Mouse (Mus musculus) hindbrain, embryonic 10.5 days (tissue): ENCODE data around the gene Traf5. TPM values are rescaled to one million over a fixed set of nuclear protein-coding genes. Genes with fewer than 3 reads are reported as not detected.

Experiments
- DNase-seq: peaks from one replicate; pipeline ENCODE4 v3.0.0-alpha.2; 2017; ENCODE audit warnings: low spot score
- H3K27ac ChIP-seq: fragments of 300-500 bp; sonication (generic); 2 replicates; pipeline ENCODE4 v1.5.1; 2016; ENCODE audit warnings: mild to moderate bottlenecking, moderate library complexity
- H3K27me3 ChIP-seq: fragments of 300-500 bp; sonication (generic); 2 replicates; pipeline ENCODE4 v1.6.1; 2016; ENCODE audit warnings: mild to moderate bottlenecking; ENCODE audit not compliant: poor library complexity, insufficient read depth, severe bottlenecking
- H3K36me3 ChIP-seq: fragments of 300-500 bp; sonication (generic); 2 replicates; pipeline ENCODE4 v1.6.1; 2016; ENCODE audit warnings: mild to moderate bottlenecking, moderate library complexity
- H3K4me1 ChIP-seq: fragments of 300-500 bp; sonication (generic); replicated peaks from 2 replicates; pipeline ENCODE4 v1.6.1; 2016; ENCODE audit warnings: mild to moderate bottlenecking
- H3K4me3 ChIP-seq: fragments of 300-500 bp; sonication (generic); 2 replicates; pipeline ENCODE4 v1.5.1; 2016; ENCODE audit warnings: mild to moderate bottlenecking, moderate library complexity
- H3K9me3 ChIP-seq: fragments of 300-500 bp; sonication (generic); 2 replicates; pipeline ENCODE4 v1.6.1; 2016; ENCODE audit warnings: mild to moderate bottlenecking, moderate library complexity
- WGBS: fragments of 180-500 bp; shearing (Covaris S2); methylation state at CpG from one replicate; pipeline ENCODE4 v1.1.7; 2016; 5-methylcytosine and 5-hydroxymethylcytosine counted together
- polyA plus RNA-seq: library from polyadenylated mRNA; unstranded; fragments of >200 nt; fragmentation: Nextera tagmentation; extraction: Ambion mirVana; gene quantifications from 2 replicates; pipeline ENCODE4 v1.2.1, GENCODE M21; 2016

Gene Traf5
- polyA plus RNA-seq, 1 experiment from 2014 or later: 5.6 TPM

DNA sequence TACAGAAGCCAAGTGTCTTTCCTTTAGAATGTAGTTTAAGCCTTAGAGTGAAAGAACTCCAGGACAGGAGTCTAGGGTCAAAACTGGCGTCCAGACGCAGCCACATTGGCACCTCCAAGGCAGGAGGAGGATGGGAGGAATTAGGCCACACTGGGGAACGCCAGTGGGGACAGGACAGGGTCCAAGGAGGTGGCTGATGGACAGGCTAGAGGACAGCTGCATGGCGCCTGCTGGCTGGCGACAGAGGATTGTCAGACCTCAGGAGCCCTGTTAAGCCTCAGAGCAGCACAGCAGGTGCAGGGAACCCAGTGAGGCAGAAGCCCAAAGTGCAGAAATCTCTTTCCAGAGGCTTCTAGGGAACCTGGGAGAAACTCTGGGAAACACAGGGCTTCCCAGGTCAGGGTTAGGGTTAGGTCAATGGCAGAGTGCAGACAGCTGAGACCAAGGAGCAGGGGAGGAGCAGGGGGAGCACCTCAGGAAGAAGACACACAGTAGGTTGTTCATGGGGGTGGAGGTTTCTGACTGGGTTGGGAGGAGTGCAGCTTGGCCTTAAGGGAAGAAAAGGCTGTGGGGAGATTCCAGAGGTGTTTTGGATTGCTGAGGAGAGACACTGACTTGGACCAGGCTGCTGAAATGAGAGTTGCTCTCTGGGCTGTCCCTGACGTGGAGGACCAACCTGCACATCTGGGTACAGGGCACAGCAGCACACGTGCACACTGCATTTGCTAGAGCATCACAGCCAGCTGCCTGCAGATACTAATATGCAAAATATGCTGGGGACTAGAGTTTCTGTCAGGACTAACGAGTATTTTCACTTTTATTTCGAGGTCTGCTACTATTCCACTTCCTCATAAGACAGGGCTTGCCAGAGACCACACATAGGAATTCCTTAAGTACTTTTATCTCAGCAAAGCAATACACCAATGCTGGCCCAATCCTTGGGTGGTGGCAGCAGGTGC lies 2.9 kb downstream of the Traf5 start:
- H3K4me3 ChIP-seq: no peak overlapping the region
- WGBS: 69% methylated on average over 9 of the region's 9 CpGs
- H3K27ac ChIP-seq: no peak overlapping the region
- no peaks in the 10 kb centered on the region for H3K9me3 ChIP-seq
- peaks cover 37% of the 10 kb centered on the region for H3K27me3 ChIP-seq
- H3K36me3 ChIP-seq: no peaks in the 10 kb centered on the region
- no peak for DNase-seq
- peaks cover 20% of the 10 kb centered on the region for H3K4me1 ChIP-seq

DNA sequence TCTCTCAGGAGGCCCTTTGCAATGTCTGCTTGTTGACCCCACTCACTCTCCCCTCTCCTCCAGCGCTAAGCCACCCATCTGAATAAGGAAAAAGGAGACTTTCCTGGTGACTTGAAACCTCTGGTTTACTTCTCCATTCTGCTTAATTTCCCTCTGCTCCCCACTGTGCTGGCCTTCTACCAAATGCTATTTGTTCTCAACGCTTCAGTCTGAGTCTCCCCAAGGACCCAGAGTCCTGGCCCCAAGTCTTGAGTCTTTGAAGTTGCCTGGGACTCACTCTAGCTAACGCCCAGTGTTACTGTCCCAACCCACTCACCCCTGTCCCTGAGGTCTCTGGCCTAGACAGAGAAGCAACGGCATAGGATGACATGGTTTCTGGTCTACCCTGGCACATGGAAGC lies 4.3 kb downstream of the Traf5 start:
- Histone ChIP-seq H3K9me3 (no peaks in the 10 kb centered on the region), H3K4me1 (peaks cover 20% of the 10 kb centered on the region), H3K36me3 (no peaks in the 10 kb centered on the region), H3K4me3 (no peak overlapping the region), H3K27me3 (peaks cover 32% of the 10 kb centered on the region), H3K27ac (no peak overlapping the region)
- 72% methylated on average over 4 of the region's 4 CpGs for WGBS
- DNase-seq: no peak

DNA sequence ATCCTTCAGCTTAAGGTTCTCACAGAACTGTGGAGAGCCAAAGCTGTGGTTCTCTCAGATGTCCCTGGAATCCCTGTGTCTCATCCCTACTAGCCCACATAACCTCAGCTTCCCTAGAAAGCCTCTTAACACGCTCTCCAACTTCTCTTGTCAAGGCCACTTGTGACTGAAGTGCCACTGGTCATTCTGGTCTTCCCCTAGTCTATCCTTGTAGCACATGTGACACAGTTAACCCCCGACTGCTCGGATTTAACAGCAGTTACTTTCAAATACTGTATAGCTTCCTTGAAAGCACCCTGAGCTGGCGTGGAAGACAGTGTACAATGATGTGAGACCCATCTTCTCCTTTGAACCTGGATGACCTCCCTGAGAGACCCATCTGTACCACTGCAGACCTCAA lies 5.3 kb downstream of the Traf5 start:
- peaks cover 32% of the 10 kb centered on the region for H3K27me3 ChIP-seq
- WGBS: 79% methylated on average over 4 of the region's 4 CpGs
- H3K27ac ChIP-seq: no peak overlapping the region
- H3K4me1 ChIP-seq: peaks cover 15% of the 10 kb centered on the region
- no peaks in the 10 kb centered on the region for H3K36me3 ChIP-seq
- DNase-seq: no peak
- no peaks in the 10 kb centered on the region for H3K9me3 ChIP-seq
- no peak overlapping the region for H3K4me3 ChIP-seq

DNA sequence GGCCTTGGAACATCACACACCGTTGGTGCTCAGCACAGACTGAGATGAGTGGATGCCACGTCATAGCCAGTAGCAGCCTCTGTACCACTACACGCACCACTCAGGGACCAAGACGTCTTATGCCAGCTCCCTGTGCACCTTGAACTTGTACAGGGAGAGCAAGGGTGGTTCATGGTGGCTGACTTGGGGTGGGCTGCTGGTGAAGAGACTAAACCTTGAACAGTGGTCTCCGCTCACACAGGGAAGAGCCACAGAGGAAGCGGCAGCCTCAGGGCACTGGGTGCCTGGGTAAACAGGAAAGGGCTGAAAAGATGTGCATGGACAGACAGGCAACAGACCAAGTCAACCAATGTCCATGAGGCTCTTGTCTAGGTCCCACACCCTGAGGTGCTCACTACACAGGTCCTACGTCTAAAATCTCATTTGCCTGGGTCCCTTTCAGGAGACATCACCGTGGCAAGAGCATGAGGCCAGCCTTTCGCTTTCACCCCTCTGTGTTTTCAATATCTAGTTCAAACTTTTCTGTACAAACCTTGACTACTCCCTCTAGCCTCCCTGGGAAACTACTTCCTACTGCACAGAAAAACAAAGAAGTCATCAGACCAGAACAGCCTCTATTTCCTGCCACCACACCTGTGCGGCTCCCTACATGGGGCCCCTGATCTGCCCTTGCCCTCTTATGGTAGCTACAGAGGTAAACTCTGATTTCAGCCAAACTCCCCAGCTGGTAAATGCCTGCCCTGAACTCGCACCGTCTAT lies 5.9 kb downstream of the Traf5 start:
- 86% methylated on average over 12 of the region's 12 CpGs for WGBS
- Histone ChIP-seq H3K4me1 (peaks cover 10% of the 10 kb centered on the region), H3K27me3 (peaks cover 26% of the 10 kb centered on the region), H3K9me3 (peaks cover 5% of the 10 kb centered on the region), H3K27ac (no peak overlapping the region), H3K36me3 (no peaks in the 10 kb centered on the region), H3K4me3 (no peak overlapping the region)
- no peak for DNase-seq

DNA sequence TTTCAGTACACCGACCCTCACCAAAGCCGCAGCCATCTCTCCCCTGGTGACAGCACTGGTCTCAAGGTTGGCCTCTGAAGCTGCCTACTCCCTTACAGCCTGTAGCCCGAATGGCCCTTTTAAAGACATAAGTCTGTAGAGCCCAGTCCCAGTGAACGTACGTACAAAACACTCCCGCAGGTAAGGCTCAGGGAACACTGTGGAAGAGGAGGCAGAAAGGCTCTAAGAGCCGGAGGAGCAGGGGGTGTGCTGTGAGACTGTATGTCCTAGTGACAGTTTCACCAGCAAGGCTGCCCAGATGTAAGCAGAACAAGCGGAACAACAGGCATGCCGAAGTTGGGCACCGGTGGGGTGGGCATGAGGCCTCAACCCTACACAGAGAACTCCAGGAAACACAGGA lies 7.1 kb downstream of the Traf5 start:
- peaks cover 6% of the 10 kb centered on the region for H3K4me1 ChIP-seq
- no peaks in the 10 kb centered on the region for H3K36me3 ChIP-seq
- DNase-seq: no peak
- peaks cover 10% of the 10 kb centered on the region for H3K9me3 ChIP-seq
- peaks cover 13% of the 10 kb centered on the region for H3K27me3 ChIP-seq
- no peak overlapping the region for H3K27ac ChIP-seq
- WGBS: 92% methylated on average over 10 of the region's 10 CpGs
- no peak overlapping the region for H3K4me3 ChIP-seq

DNA sequence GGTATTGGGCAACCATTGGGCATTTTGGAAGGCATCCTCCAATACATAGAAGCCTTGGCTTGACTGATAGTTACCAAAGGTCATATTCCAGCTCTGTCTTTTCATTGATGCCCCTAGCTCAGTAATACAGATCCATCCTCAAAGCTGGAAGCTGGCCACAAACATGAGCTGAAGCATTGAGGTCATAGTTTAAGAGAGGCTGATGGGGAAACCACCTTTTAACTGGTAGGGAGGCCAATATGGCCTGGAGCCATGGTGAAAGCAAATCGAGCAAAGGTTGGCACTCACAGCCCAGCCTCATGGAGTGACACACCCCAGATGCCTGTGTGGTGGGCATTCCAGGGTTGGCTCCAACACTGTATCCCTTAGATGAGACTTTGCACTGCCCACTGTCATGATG lies 9.7 kb downstream of the Traf5 start:
- no peak for DNase-seq

DNA sequence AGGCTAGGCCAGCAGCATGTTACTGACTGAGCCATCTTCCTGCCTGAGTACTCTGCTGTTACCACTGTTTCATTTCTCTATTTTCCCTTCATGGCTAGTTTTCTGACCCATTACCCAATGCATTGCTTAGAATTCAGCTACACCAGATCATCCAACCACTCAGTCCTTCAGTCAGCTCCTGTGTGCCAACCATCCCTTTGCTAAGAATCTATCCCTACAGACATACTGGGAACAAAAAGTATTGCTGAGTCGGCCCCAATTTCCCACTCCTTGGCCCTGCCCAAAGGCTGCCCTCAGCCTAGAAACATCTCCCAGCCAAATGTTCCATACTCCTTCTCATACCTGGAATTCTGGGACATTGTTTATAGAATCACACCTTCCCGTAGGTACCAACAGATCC lies 11.2 kb downstream of the Traf5 start:
- H3K27me3 ChIP-seq: no peaks in the 10 kb centered on the region
- WGBS: 87% methylated on average over 2 of the region's 2 CpGs
- peaks cover 10% of the 10 kb centered on the region for H3K9me3 ChIP-seq
- DNase-seq: no peak
- no peaks in the 10 kb centered on the region for H3K4me1 ChIP-seq
- H3K27ac ChIP-seq: no peak overlapping the region
- no peak overlapping the region for H3K4me3 ChIP-seq
- no peaks in the 10 kb centered on the region for H3K36me3 ChIP-seq

More for the DNA sequence above, 9.7 kb downstream of the Traf5 start:
- H3K27me3 ChIP-seq: no peaks in the 10 kb centered on the region
- no peaks in the 10 kb centered on the region for H3K4me1 ChIP-seq
- WGBS: 91% methylated on average over 1 of the region's 1 CpGs
- H3K36me3 ChIP-seq: no peaks in the 10 kb centered on the region
- H3K27ac ChIP-seq: no peak overlapping the region
- no peak overlapping the region for H3K4me3 ChIP-seq
- peaks cover 10% of the 10 kb centered on the region for H3K9me3 ChIP-seq

DNA sequence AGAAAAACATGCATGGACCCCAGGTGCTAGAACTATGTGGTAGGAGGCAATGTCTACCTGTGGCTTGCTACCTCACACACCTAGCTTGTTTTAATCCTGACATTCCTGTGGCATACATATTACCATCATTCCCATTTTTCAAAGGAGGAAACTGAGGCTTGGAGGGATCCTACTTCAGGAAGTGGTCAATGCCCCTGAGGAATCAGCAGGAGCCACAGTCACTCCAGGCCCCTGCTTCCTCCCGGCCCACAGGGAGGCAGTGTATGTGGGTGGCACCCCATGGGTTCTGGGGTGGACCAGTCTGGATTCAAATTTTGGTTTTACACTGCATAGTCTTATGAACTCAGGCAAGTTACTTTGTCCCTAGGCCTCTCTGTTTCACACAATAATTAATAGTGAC lies 13.2 kb downstream of the Traf5 start:
- Histone ChIP-seq H3K9me3 (peaks cover 10% of the 10 kb centered on the region), H3K27ac (no peak overlapping the region), H3K27me3 (no peaks in the 10 kb centered on the region), H3K36me3 (no peaks in the 10 kb centered on the region), H3K4me1 (0 out of 2 replicates have a peak, but pooled peaks cover 7% of the 10 kb centered on the region), H3K4me3 (no peak overlapping the region)
- WGBS: 80% methylated on average over 1 of the region's 1 CpGs
- no peak for DNase-seq

DNA sequence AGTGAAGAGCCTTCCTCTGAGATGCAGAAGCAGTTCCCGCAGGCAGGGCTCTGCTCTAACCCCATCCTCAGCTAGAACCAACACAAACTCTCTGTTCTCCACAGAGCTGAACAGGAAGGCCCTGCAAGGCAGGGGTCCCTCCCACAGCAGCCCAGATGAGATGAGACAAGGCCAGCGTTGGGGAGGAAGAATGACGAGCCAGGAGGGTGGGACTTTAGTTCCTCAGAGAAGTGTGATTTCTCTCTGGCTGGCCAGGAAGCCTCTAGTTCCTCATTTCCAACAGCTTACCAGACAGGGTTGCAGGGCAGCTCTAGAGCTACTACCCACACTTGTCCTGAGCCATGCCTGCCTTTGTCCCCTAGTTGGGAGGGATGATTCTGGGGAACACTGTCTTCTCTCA lies 14.0 kb downstream of the Traf5 start:
- Histone ChIP-seq H3K4me1 (0 out of 2 replicates have a peak, but pooled peaks cover 7% of the 10 kb centered on the region), H3K27me3 (no peaks in the 10 kb centered on the region), H3K36me3 (no peaks in the 10 kb centered on the region), H3K9me3 (peaks cover 10% of the 10 kb centered on the region), H3K4me3 (no peak overlapping the region), H3K27ac (no peak overlapping the region)
- no peak for DNase-seq
- 63% methylated on average over 3 of the region's 3 CpGs for WGBS

DNA sequence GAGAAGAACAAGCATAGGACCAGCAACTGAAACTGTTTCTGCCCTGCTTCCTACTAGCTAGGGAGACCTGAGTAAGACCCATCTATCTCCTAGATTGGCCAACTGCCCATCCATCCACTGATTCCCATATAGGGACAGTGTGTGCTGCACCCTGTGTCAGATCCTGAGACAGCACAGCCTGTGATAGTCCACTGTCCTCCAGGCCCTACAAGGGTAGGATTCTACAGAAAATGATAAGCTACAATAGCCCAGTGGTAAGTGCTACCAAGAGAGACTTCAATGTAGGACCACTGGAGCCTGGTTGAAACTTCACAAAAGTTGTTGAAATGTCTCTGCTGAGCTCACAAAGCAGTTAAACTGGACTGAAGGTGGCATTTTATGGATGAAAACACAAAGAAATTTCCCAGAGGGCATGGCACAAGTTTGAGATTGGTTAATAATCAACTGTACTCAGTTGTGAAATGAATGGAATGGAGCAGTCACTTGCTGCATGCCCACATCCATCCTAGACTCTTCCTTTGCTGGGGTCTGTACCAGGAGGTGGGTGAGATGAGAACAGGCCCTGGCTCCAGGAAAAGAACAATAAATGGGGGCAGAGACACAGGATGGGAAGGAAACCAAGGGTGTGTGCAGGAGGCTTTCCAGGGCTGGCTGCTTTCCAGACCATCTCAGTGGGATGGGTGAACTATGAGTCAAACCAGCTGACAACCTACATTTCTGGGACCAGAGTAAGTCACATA lies 15.4 kb downstream of the Traf5 start:
- DNase-seq: no peak
- no peak overlapping the region for H3K27ac ChIP-seq
- H3K9me3 ChIP-seq: peaks cover 10% of the 10 kb centered on the region
- H3K36me3 ChIP-seq: no peaks in the 10 kb centered on the region
- 0 out of 2 replicates have a peak, but pooled peaks cover 7% of the 10 kb centered on the region for H3K4me1 ChIP-seq
- H3K27me3 ChIP-seq: no peaks in the 10 kb centered on the region
- H3K4me3 ChIP-seq: no peak overlapping the region

DNA sequence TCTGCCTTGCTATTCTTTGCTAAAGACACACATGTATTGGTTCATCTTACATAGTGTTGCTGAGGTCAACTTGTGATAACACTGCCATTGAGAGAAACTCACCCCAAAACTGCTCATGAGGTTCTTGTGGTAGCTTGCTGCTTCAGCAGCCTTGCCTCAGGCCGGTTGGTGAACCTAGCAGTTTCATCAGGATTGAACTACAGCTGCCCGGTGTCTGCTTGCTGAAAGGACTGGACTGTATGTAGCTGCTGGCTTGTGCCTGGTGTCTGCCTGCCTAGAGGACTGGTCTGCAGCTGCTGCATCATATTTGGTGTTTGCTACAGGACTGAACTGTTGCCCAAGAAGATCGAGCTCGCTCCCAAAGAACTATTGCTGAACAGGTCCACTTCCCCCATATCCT lies 16.3 kb downstream of the Traf5 start:
- Histone ChIP-seq H3K9me3 (peaks cover 1% of the 10 kb centered on the region), H3K27me3 (no peaks in the 10 kb centered on the region), H3K27ac (no peak overlapping the region), H3K4me1 (0 out of 2 replicates have a peak, but pooled peaks cover 7% of the 10 kb centered on the region), H3K4me3 (no peak overlapping the region), H3K36me3 (no peaks in the 10 kb centered on the region)
- no peak for DNase-seq
- 76% methylated on average over 4 of the region's 4 CpGs for WGBS

DNA sequence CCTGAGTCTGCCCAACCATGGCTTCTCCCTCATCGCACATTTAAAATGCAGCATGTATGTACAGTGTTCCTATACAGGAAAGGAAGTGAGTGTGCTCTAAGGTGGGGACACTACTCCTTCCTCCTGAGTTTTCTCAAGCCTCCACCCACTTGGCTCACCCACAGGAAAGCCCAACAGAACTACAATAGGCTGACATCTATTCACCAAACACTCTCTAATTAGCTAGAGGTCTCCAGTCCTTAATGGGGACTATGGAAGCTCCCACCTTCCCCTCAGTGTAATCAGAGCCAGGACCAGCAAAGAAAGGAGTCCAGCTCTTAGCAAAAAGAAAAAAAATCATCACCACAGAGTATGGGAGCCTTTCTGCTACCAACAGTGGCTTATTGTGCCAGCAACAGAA lies 17.5 kb downstream of the Traf5 start:
- no peaks in the 10 kb centered on the region for H3K27me3 ChIP-seq
- H3K9me3 ChIP-seq: no peaks in the 10 kb centered on the region
- H3K36me3 ChIP-seq: no peaks in the 10 kb centered on the region
- WGBS: 78% methylated on average over 1 of the region's 1 CpGs
- no peak overlapping the region for H3K4me3 ChIP-seq
- no peak for DNase-seq
- H3K4me1 ChIP-seq: peaks cover 17% of the 10 kb centered on the region; the same call in 1 of the 2 replicates
- H3K27ac ChIP-seq: no peak overlapping the region
